10 mouse cellular contexts compared by ENCODE assay signal in genomic region chr13:41079859-41080258, GRCm38 (mm10). TPM values are rescaled to one million over a fixed set of nuclear protein-coding genes. Genes with fewer than 3 reads are reported as not detected.
DNase-seq lines count a peak whose midpoint lies in the region; ATAC-seq and TF ChIP-seq lines count a peak whose summit lies in the region.
"Had no signal": no experiment of that assay in that cellular context is flagged by ENCODE, and none has a peak within 500 bp of the region (broad histone marks: within the 10 kb centered on the region; RNA-seq: fewer than 3 reads in every experiment).

No protein-coding gene starts in this region.

- 40% methylated on average over 5 of the region's 5 CpGs for WGBS in forebrain, embryonic 15.5 days
- WGBS in intestine, embryonic 15.5 days = 54% methylated on average over 5 of the region's 5 CpGs
- WGBS in neural tube, embryonic 15.5 days = 54% methylated on average over 5 of the region's 5 CpGs

- TF ChIP-seq CTCF in layer of hippocampus, adult 2 months (conservative IDR thresholded peaks at IDR 0.05) = no peak

- H3K9ac ChIP-seq in forebrain, embryonic 15.5 days (replicated peaks) = no peak overlapping the region
- no peak overlapping the region for H3K9ac ChIP-seq in intestine, embryonic 15.5 days
- H3K9ac ChIP-seq in neural tube, embryonic 15.5 days (replicated peaks) = no peak overlapping the region

- H3K36me3 ChIP-seq in forebrain, embryonic 15.5 days = no peaks in the 10 kb centered on the region
- H3K36me3 ChIP-seq in intestine, embryonic 15.5 days = no peaks in the 10 kb centered on the region
- no peaks in the 10 kb centered on the region for H3K36me3 ChIP-seq in neural tube, embryonic 15.5 days

- 0 out of 2 replicates have a peak, but pooled peaks cover 14% of the 10 kb centered on the region for H3K4me1 ChIP-seq in forebrain, embryonic 15.5 days
- no peaks in the 10 kb centered on the region for H3K4me1 ChIP-seq in intestine, embryonic 15.5 days (replicated peaks)
- H3K4me1 ChIP-seq in neural tube, embryonic 15.5 days = peaks cover 10% of the 10 kb centered on the region

- no peak overlapping the region for H3K27ac ChIP-seq in layer of hippocampus, adult 2 months
- no peak overlapping the region for H3K27ac ChIP-seq in forebrain, embryonic 15.5 days (replicated peaks)
- no peak overlapping the region for H3K27ac ChIP-seq in intestine, embryonic 15.5 days
- no peak overlapping the region for H3K27ac ChIP-seq in neural tube, embryonic 15.5 days (replicated peaks)

- no peaks in the 10 kb centered on the region for H3K9me3 ChIP-seq in forebrain, embryonic 15.5 days
- no peaks in the 10 kb centered on the region for H3K9me3 ChIP-seq in intestine, embryonic 15.5 days
- no peaks in the 10 kb centered on the region for H3K9me3 ChIP-seq in neural tube, embryonic 15.5 days (replicated peaks)

- peaks cover 16% of the 10 kb centered on the region for H3K27me3 ChIP-seq in forebrain, embryonic 15.5 days
- H3K27me3 ChIP-seq in intestine, embryonic 15.5 days (replicated peaks) = peaks cover 14% of the 10 kb centered on the region; the same call in 1 of the 2 replicates
- H3K27me3 ChIP-seq in neural tube, embryonic 15.5 days (replicated peaks) = peaks cover 23% of the 10 kb centered on the region

- H3K4me2 ChIP-seq in forebrain, embryonic 15.5 days (replicated peaks) = peak overlapping the region; percentile 93
- H3K4me2 ChIP-seq in intestine, embryonic 15.5 days (replicated peaks) = no peak overlapping the region; the same call in 1 of the 2 replicates
- peak overlapping the region; percentile 92 for H3K4me2 ChIP-seq in neural tube, embryonic 15.5 days

- no peak for DNase-seq in layer of hippocampus, adult 2 months (ENCODE audit: low spot score in 2 of 2)
- no peak for DNase-seq in layer of hippocampus, postnatal 25 days (ENCODE audit: extremely low spot score in 1 of 2, low spot score in 1 of 2)
- no peak for DNase-seq in T-cell, adult 2 months (ENCODE audit: low spot score)
- no peak for DNase-seq in spleen, postnatal 14 days (ENCODE audit: low spot score in 2 of 2)

- peak; percentile 49; the same call in 1 of the 2 replicates for ATAC-seq in forebrain, embryonic 15.5 days (replicated peaks)
- ATAC-seq in intestine, embryonic 15.5 days = peak; percentile 37; the same call in 1 of the 2 replicates
- ATAC-seq in neural tube, embryonic 15.5 days (ENCODE audit: low FRiP score) = 0 out of 2 replicates have a peak, but pooled peaks have one; percentile 25

- peak overlapping the region; percentile 53 for H3K4me3 ChIP-seq in layer of hippocampus, adult 2 months
- H3K4me3 ChIP-seq in forebrain, embryonic 15.5 days = peak overlapping the region; percentile 53
- no peak overlapping the region for H3K4me3 ChIP-seq in intestine, embryonic 15.5 days (replicated peaks)
- peak overlapping the region; percentile 58 for H3K4me3 ChIP-seq in neural tube, embryonic 15.5 days (replicated peaks)

RNA-seq across cellular contexts. Expression of gene Mak, which starts 0.4 kb away (rescaled TPM):
- total RNA-seq in layer of hippocampus, adult 2 months (2021) = 1 to 10 TPM in 1 of 2 experiments, under 1 TPM in 1; 0.91 to 1.7 TPM
- total RNA-seq in layer of hippocampus, postnatal 25 days (2021) = 1 to 10 TPM in 1 of 2 experiments, under 1 TPM in 1; 0.71 to 1.4 TPM
- polyA plus RNA-seq in forebrain, embryonic 15.5 days (2015; fragmentation: Nextera tagmentation; extraction: Ambion mirVana) = 0.93 and 1.6 TPM in 2 replicates
- 0.14 and 0.31 TPM in 2 replicates for polyA plus RNA-seq in intestine, embryonic 15.5 days (2015; fragmentation: Nextera tagmentation; extraction: Ambion mirVana)
- polyA plus RNA-seq in neural tube, embryonic 15.5 days (2015; fragmentation: Nextera tagmentation; extraction: Ambion mirVana) = 0.70 and 1.4 TPM in 2 replicates
- total RNA-seq: adrenal gland, postnatal 14 days; gastrocnemius, adult 18-20 months had no signal

RNA-seq across cellular contexts. Expression of gene Gcm2, which starts 31.0 kb away (rescaled TPM):
- not detected for total RNA-seq in layer of hippocampus, adult 2 months (2021)
- not detected for total RNA-seq in layer of hippocampus, postnatal 25 days (2021)
- not detected in 2 replicates for polyA plus RNA-seq in forebrain, embryonic 15.5 days (2015; fragmentation: Nextera tagmentation; extraction: Ambion mirVana)
- polyA plus RNA-seq in intestine, embryonic 15.5 days (2015; fragmentation: Nextera tagmentation; extraction: Ambion mirVana) = 0.06 TPM in 1 of 2 replicates, not detected in the other
- polyA plus RNA-seq in neural tube, embryonic 15.5 days (2015; fragmentation: Nextera tagmentation; extraction: Ambion mirVana) = not detected in 2 replicates
- total RNA-seq: adrenal gland, postnatal 14 days; gastrocnemius, adult 18-20 months had no signal
- polyA plus RNA-seq: limb, embryonic 11.5 days had no signal

RNA-seq across cellular contexts. Expression of gene Sycp2l, which starts 34.2 kb away (rescaled TPM):
- total RNA-seq in layer of hippocampus, adult 2 months (2021) = not detected
- not detected for total RNA-seq in layer of hippocampus, postnatal 25 days (2021)
- polyA plus RNA-seq in forebrain, embryonic 15.5 days (2015; fragmentation: Nextera tagmentation; extraction: Ambion mirVana) = not detected in 2 replicates
- 0.13 and 0.23 TPM in 2 replicates for polyA plus RNA-seq in intestine, embryonic 15.5 days (2015; fragmentation: Nextera tagmentation; extraction: Ambion mirVana)
- not detected in 2 replicates for polyA plus RNA-seq in neural tube, embryonic 15.5 days (2015; fragmentation: Nextera tagmentation; extraction: Ambion mirVana)
- total RNA-seq: adrenal gland, postnatal 14 days; gastrocnemius, adult 18-20 months had no signal
- polyA plus RNA-seq: limb, embryonic 11.5 days had no signal
